8 mouse cellular contexts compared by ENCODE assay signal in genomic region chr16:31878573-31879257, GRCm38 (mm10). TPM values are rescaled to one million over a fixed set of nuclear protein-coding genes. Genes with fewer than 3 reads are reported as not detected.
DNase-seq lines count a peak whose midpoint lies in the region; ATAC-seq and TF ChIP-seq lines count a peak whose summit lies in the region.
"Had no signal": no experiment of that assay in that cellular context is flagged by ENCODE, and none has a peak within 500 bp of the region (broad histone marks: within the 10 kb centered on the region; RNA-seq: fewer than 3 reads in every experiment).

TSS of gene Meltf (plus strand) at chr16:31878810.

- H3K4me3 ChIP-seq in G1E (ENCODE audit: low read depth, low read length), result no peak within 1 kb of the TSS
- H3K4me3 ChIP-seq in embryonic facial prominence, embryonic 14.5 days (ENCODE audit: low read depth, low read length), result no peak within 1 kb of the TSS
- H3K4me3 ChIP-seq in limb, embryonic 10.5 days, result no peak within 1 kb of the TSS; the same call in 1 of the 2 replicates
- no peak within 1 kb of the TSS for H3K4me3 ChIP-seq in midbrain, embryonic 13.5 days (replicated peaks)
- H3K4me3 ChIP-seq in stomach, embryonic 14.5 days (ENCODE audit: low read depth, low read length), result no peak within 1 kb of the TSS
- H3K4me3 ChIP-seq: myocyte had no signal

- no peaks in the 10 kb centered on the region for H3K9me3 ChIP-seq in G1E (replicated peaks)
- H3K9me3 ChIP-seq in embryonic facial prominence, embryonic 14.5 days (ENCODE audit: control insufficient read depth, low read length), result no peaks in the 10 kb centered on the region
- no peaks in the 10 kb centered on the region for H3K9me3 ChIP-seq in limb, embryonic 10.5 days (replicated peaks)
- no peaks in the 10 kb centered on the region for H3K9me3 ChIP-seq in midbrain, embryonic 13.5 days
- H3K9me3 ChIP-seq in stomach, embryonic 14.5 days (ENCODE audit: control insufficient read depth, low read depth, low read length), result no peaks in the 10 kb centered on the region

- DNase-seq in G1E (ENCODE audit: low spot score), result peak; percentile 45
- peak; percentile 47 to 63 for DNase-seq in adrenal gland, postnatal 4 days (ENCODE audit: low spot score in 2 of 2)
- peak; percentile 58 for DNase-seq in embryonic facial prominence, embryonic 14.5 days (ENCODE audit: low spot score)
- DNase-seq in heart, postnatal 14 days, result peak; percentile 79 to 85
- peak; percentile 87 for DNase-seq in limb, embryonic 10.5 days (ENCODE audit: low spot score)

- peak; percentile 54; the same call in 1 of the 2 replicates for TF ChIP-seq CTCF in G1E (IDR thresholded peaks at IDR 0.05; ENCODE audit: low read depth, low read length)

- H3K36me3 ChIP-seq in G1E (replicated peaks), result peaks cover 17% of the 10 kb centered on the region
- H3K36me3 ChIP-seq in embryonic facial prominence, embryonic 14.5 days (ENCODE audit: control insufficient read depth, insufficient read depth, low read length), result peaks cover 15% of the 10 kb centered on the region
- peaks cover 14% of the 10 kb centered on the region for H3K36me3 ChIP-seq in limb, embryonic 10.5 days
- peaks cover 11% of the 10 kb centered on the region for H3K36me3 ChIP-seq in midbrain, embryonic 13.5 days
- peaks cover 7% of the 10 kb centered on the region; the same call in 1 of the 2 replicates for H3K36me3 ChIP-seq in stomach, embryonic 14.5 days (ENCODE audit: control insufficient read depth, insufficient read depth, low read length)

- H3K9ac ChIP-seq in embryonic facial prominence, embryonic 14.5 days (ENCODE audit: low read depth, low read length), result peak within 1 kb of the TSS; percentile 30; the same call in 1 of the 2 replicates
- no peak within 1 kb of the TSS for H3K9ac ChIP-seq in midbrain, embryonic 13.5 days (replicated peaks)
- no peak within 1 kb of the TSS for H3K9ac ChIP-seq in stomach, embryonic 14.5 days (replicated peaks; ENCODE audit: low read depth, low read length)

- intact Hi-C loops in heart, postnatal 14 days (cut with DNase I), result loop anchor here (1.0 kb wide), 1 partner anchor 40 kb away; no protein-coding TSS in a partner anchor

- ATAC-seq in G1E (ENCODE audit: extremely low read depth, insufficient number of reproducible peaks, low FRiP score, poor library complexity, severe bottlenecking), result no peak; the same call in 1 of the 2 replicates
- ATAC-seq in embryonic facial prominence, embryonic 14.5 days (ENCODE audit: low read depth), result peak; percentile 71
- peak; percentile 71; the same call in 1 of the 2 replicates for ATAC-seq in midbrain, embryonic 13.5 days
- peak; percentile 80 for ATAC-seq in stomach, embryonic 14.5 days (ENCODE audit: insufficient number of reproducible peaks, insufficient read depth, low FRiP score, low read depth)

- H3K4me1 ChIP-seq in G1E (ENCODE audit: insufficient read depth, low read depth, low read length), result peaks cover 6% of the 10 kb centered on the region
- H3K4me1 ChIP-seq in embryonic facial prominence, embryonic 14.5 days (ENCODE audit: control insufficient read depth, insufficient read depth, low read length), result peaks cover 10% of the 10 kb centered on the region
- H3K4me1 ChIP-seq in limb, embryonic 10.5 days, result peaks cover 19% of the 10 kb centered on the region
- H3K4me1 ChIP-seq in midbrain, embryonic 13.5 days (replicated peaks), result peaks cover 12% of the 10 kb centered on the region; the same call in 1 of the 2 replicates
- peaks cover 1% of the 10 kb centered on the region; the same call in 1 of the 2 replicates for H3K4me1 ChIP-seq in stomach, embryonic 14.5 days (ENCODE audit: control insufficient read depth, insufficient read depth, low read length)

- WGBS in embryonic facial prominence, embryonic 14.5 days, result 21% methylated on average over 21 of the region's 21 CpGs
- WGBS in limb, embryonic 10.5 days, result 27% methylated on average over 21 of the region's 21 CpGs
- WGBS in midbrain, embryonic 13.5 days, result 36% methylated on average over 21 of the region's 21 CpGs
- WGBS in stomach, embryonic 14.5 days, result 32% methylated on average over 21 of the region's 21 CpGs

- H3K4me2 ChIP-seq in embryonic facial prominence, embryonic 14.5 days (ENCODE audit: low read depth, low read length), result peak within 1 kb of the TSS; percentile 47
- 0 out of 2 replicates have a peak within 1 kb of the TSS, but pooled peaks have one; percentile 25 for H3K4me2 ChIP-seq in midbrain, embryonic 13.5 days (replicated peaks)
- no peak within 1 kb of the TSS; the same call in 1 of the 2 replicates for H3K4me2 ChIP-seq in stomach, embryonic 14.5 days (replicated peaks; ENCODE audit: low read depth, low read length)

- H3K27me3 ChIP-seq in G1E (ENCODE audit: insufficient read depth, low read length), result peaks cover 51% of the 10 kb centered on the region
- H3K27me3 ChIP-seq in embryonic facial prominence, embryonic 14.5 days (replicated peaks; ENCODE audit: control insufficient read depth, insufficient read depth, low read length), result no peaks in the 10 kb centered on the region
- H3K27me3 ChIP-seq in limb, embryonic 10.5 days (ENCODE audit: low read depth, poor library complexity, severe bottlenecking), result peaks cover 40% of the 10 kb centered on the region
- H3K27me3 ChIP-seq in midbrain, embryonic 13.5 days, result peaks cover 2% of the 10 kb centered on the region; the same call in 1 of the 2 replicates
- no peaks in the 10 kb centered on the region for H3K27me3 ChIP-seq in stomach, embryonic 14.5 days (ENCODE audit: control insufficient read depth, insufficient read depth, low read length)

- H3K27ac ChIP-seq in embryonic facial prominence, embryonic 14.5 days (replicated peaks; ENCODE audit: low read depth, low read length), result no peak within 1 kb of the TSS
- H3K27ac ChIP-seq in limb, embryonic 10.5 days, result peak within 1 kb of the TSS; percentile 15; the same call in 1 of the 2 replicates
- no peak within 1 kb of the TSS for H3K27ac ChIP-seq in midbrain, embryonic 13.5 days
- no peak within 1 kb of the TSS for H3K27ac ChIP-seq in stomach, embryonic 14.5 days (ENCODE audit: low read length)

RNA-seq across cellular contexts. Expression of gene Meltf, which starts in this region (rescaled TPM):
- total RNA-seq in G1E (2014; fragmentation: Nextera tagmentation) (not detected in 2 replicates), G1E (2017) (0.05 and 0.12 TPM in 2 replicates)
- not detected in 2 replicates for polyA plus RNA-seq in G1E (2012)
- under 1 TPM in 1 of 2 experiments, not detected in 1; 0.17 TPM for total RNA-seq in adrenal gland, postnatal 4 days (2021)
- polyA plus RNA-seq in embryonic facial prominence, embryonic 14.5 days (2014; fragmentation: Nextera tagmentation; extraction: Ambion mirVana), result 2.1 and 3.1 TPM in 2 replicates
- under 1 TPM in 1 of 2 experiments, not detected in 1; 0.07 TPM for total RNA-seq in heart, postnatal 14 days (2021)
- 0.06 and 0.18 TPM in 2 replicates for polyA plus RNA-seq in limb, embryonic 10.5 days (2016; fragmentation: Nextera tagmentation; extraction: Ambion mirVana)
- 0.16 and 0.17 TPM in 2 replicates for polyA plus RNA-seq in midbrain, embryonic 13.5 days (2015; fragmentation: Nextera tagmentation; extraction: Ambion mirVana)
- polyA plus RNA-seq in stomach, embryonic 14.5 days (2014; fragmentation: Nextera tagmentation; extraction: Ambion mirVana), result 0.06 TPM in 1 of 2 replicates, not detected in the other
- polyA plus RNA-seq: myocyte had no signal

Comparison
In these comparisons a context has a peak if more than half of its experiments do, and no peak if none do; other contexts are left out.
1. Peak in DNase-seq in G1E; RNA of the gene not detected or under 1 TPM.
2. Peak in DNase-seq in adrenal gland, postnatal 4 days; RNA of the gene not detected or under 1 TPM.
3. Peak in DNase-seq in heart, postnatal 14 days; RNA of the gene not detected or under 1 TPM.
4. Peak in DNase-seq and H3K27ac ChIP-seq in limb, embryonic 10.5 days; RNA of the gene not detected or under 1 TPM.
5. Peak in ATAC-seq and H3K4me2 ChIP-seq in midbrain, embryonic 13.5 days; RNA of the gene not detected or under 1 TPM.
6. Peak in ATAC-seq in stomach, embryonic 14.5 days; RNA of the gene not detected or under 1 TPM.